ENCODE assay signal across 11 mouse cellular contexts in genomic region chr3:96704778-96705177, GRCm38 (mm10). TPM values are rescaled to one million over a fixed set of nuclear protein-coding genes. Genes with fewer than 3 reads are reported as not detected.
A peak's percentile ranks its signal among the peaks of the same experiment; 100 is the strongest.
DNase-seq lines count a peak whose midpoint lies in the region; ATAC-seq and TF ChIP-seq lines count a peak whose summit lies in the region.
"Had no signal": no experiment of that assay in that cellular context is flagged by ENCODE, and none has a peak within 500 bp of the region (broad histone marks: within the 10 kb centered on the region; RNA-seq: fewer than 3 reads in every experiment).

No protein-coding gene starts in this region.

- intact Hi-C loops in heart, postnatal 14 days (cut with DNase I), result loop anchor here (5.0 kb wide), 2 partner anchors 37 to 57 kb away; partner anchors contain the start of gene Itga10

- H3K9ac ChIP-seq in midbrain, postnatal 0 days (replicated peaks; ENCODE audit: low read length, poor library complexity, severe bottlenecking), result no peak overlapping the region
- H3K9ac ChIP-seq in midbrain, embryonic 16.5 days (ENCODE audit: low read depth, low read length), result no peak overlapping the region
- no peak overlapping the region for H3K9ac ChIP-seq in neural tube, embryonic 15.5 days (replicated peaks)
- H3K9ac ChIP-seq: embryonic facial prominence, embryonic 13.5 days; heart, embryonic 15.5 days; limb, embryonic 12.5 days had no signal

- no peak overlapping the region for H3K4me3 ChIP-seq in midbrain, postnatal 0 days (ENCODE audit: low read depth, low read length)
- H3K4me3 ChIP-seq in midbrain, embryonic 16.5 days (ENCODE audit: low read depth, low read length), result no peak overlapping the region
- no peak overlapping the region for H3K4me3 ChIP-seq in neural tube, embryonic 15.5 days (replicated peaks)
- H3K4me3 ChIP-seq: embryonic facial prominence, embryonic 13.5 days; heart, embryonic 15.5 days; limb, embryonic 12.5 days had no signal

- H3K4me2 ChIP-seq in midbrain, postnatal 0 days (ENCODE audit: low read depth, low read length, poor library complexity, severe bottlenecking), result no peak overlapping the region
- H3K4me2 ChIP-seq in midbrain, embryonic 16.5 days (ENCODE audit: low read length), result no peak overlapping the region
- H3K4me2 ChIP-seq in neural tube, embryonic 15.5 days, result no peak overlapping the region
- H3K4me2 ChIP-seq: embryonic facial prominence, embryonic 13.5 days; heart, embryonic 15.5 days; limb, embryonic 12.5 days had no signal

- peak; percentile 42 to 49 for DNase-seq in heart, postnatal 14 days
- no peak for DNase-seq in heart, adult 8-10 months (ENCODE audit: low spot score)
- DNase-seq in midbrain, postnatal 0 days (ENCODE audit: low spot score), result no peak
- DNase-seq in brain, adult 2 months (ENCODE audit: low read depth, low spot score), result peak; percentile 20
- DNase-seq in thymus, postnatal 14 days, result peak; percentile 63
- DNase-seq in right cerebral cortex, postnatal 14 days, result no peak

- no peak overlapping the region for H3K27ac ChIP-seq in midbrain, postnatal 0 days (ENCODE audit: low read depth, low read length)
- H3K27ac ChIP-seq in midbrain, embryonic 16.5 days (ENCODE audit: low read length), result no peak overlapping the region
- no peak overlapping the region for H3K27ac ChIP-seq in neural tube, embryonic 15.5 days (replicated peaks)
- H3K27ac ChIP-seq: embryonic facial prominence, embryonic 13.5 days; heart, embryonic 15.5 days; limb, embryonic 12.5 days had no signal

- H3K4me1 ChIP-seq in midbrain, postnatal 0 days (ENCODE audit: insufficient read depth, low read length), result peaks cover 6% of the 10 kb centered on the region; the same call in 1 of the 2 replicates
- H3K4me1 ChIP-seq in midbrain, embryonic 16.5 days (ENCODE audit: control insufficient read depth, insufficient read depth, low read length), result peaks cover 2% of the 10 kb centered on the region; the same call in 1 of the 2 replicates
- H3K4me1 ChIP-seq in neural tube, embryonic 15.5 days, result peaks cover 6% of the 10 kb centered on the region

- peaks cover 41% of the 10 kb centered on the region for H3K36me3 ChIP-seq in midbrain, postnatal 0 days (ENCODE audit: insufficient read depth, low read length)
- H3K36me3 ChIP-seq in midbrain, embryonic 16.5 days (ENCODE audit: control insufficient read depth, insufficient read depth, low read length), result peaks cover 6% of the 10 kb centered on the region
- H3K36me3 ChIP-seq in neural tube, embryonic 15.5 days, result peaks cover 41% of the 10 kb centered on the region

- peak; percentile 45 for TF ChIP-seq CTCF in midbrain, postnatal 0 days (IDR thresholded peaks at IDR 0.05)

- no peaks in the 10 kb centered on the region for H3K27me3 ChIP-seq in midbrain, postnatal 0 days (ENCODE audit: insufficient read depth, low read length)
- H3K27me3 ChIP-seq in midbrain, embryonic 16.5 days (ENCODE audit: control insufficient read depth, insufficient read depth, low read depth, low read length), result no peaks in the 10 kb centered on the region
- H3K27me3 ChIP-seq in neural tube, embryonic 15.5 days (replicated peaks), result no peaks in the 10 kb centered on the region
- H3K27me3 ChIP-seq: heart, embryonic 15.5 days had no signal

- WGBS in midbrain, postnatal 0 days, result 69% methylated on average over 11 of the region's 11 CpGs
- 67% methylated on average over 11 of the region's 11 CpGs for WGBS in midbrain, embryonic 16.5 days
- 71% methylated on average over 11 of the region's 11 CpGs for WGBS in neural tube, embryonic 15.5 days

- H3K9me3 ChIP-seq in midbrain, postnatal 0 days (ENCODE audit: low read length), result no peaks in the 10 kb centered on the region
- H3K9me3 ChIP-seq in midbrain, embryonic 16.5 days (replicated peaks; ENCODE audit: control insufficient read depth, low read length, poor library complexity, severe bottlenecking), result no peaks in the 10 kb centered on the region
- H3K9me3 ChIP-seq in neural tube, embryonic 15.5 days (replicated peaks), result no peaks in the 10 kb centered on the region
- H3K9me3 ChIP-seq: embryonic facial prominence, embryonic 13.5 days; heart, embryonic 15.5 days; limb, embryonic 12.5 days had no signal

- no peak for ATAC-seq in midbrain, postnatal 0 days (ENCODE audit: low FRiP score)
- ATAC-seq in midbrain, embryonic 16.5 days, result no peak
- no peak for ATAC-seq in neural tube, embryonic 15.5 days (ENCODE audit: low FRiP score)

RNA-seq across cellular contexts. Expression of gene Nudt17, which starts 3.6 kb away (rescaled TPM):
- total RNA-seq in heart, postnatal 14 days (2021), result 1 to 10 TPM; 2.1 to 2.2 TPM
- total RNA-seq in heart, adult 8-10 months (2022), result 1 to 10 TPM; 2.9 to 4.0 (median 3.2) TPM
- 6.5 and 11.9 TPM in 2 replicates for total RNA-seq in midbrain, postnatal 0 days (2014; rRNA removed)
- polyA plus RNA-seq in midbrain, postnatal 0 days (2015; fragmentation: Nextera tagmentation; extraction: Ambion mirVana), result 18.5 and 20.6 TPM in 2 replicates
- 16.0 and 17.2 TPM in 2 replicates for polyA plus RNA-seq in midbrain, embryonic 16.5 days (2015; fragmentation: Nextera tagmentation; extraction: Ambion mirVana)
- polyA plus RNA-seq in neural tube, embryonic 15.5 days (2015; fragmentation: Nextera tagmentation; extraction: Ambion mirVana), result 20.0 and 24.7 TPM in 2 replicates

RNA-seq across cellular contexts. Expression of gene Pias3, which starts 8.6 kb away (rescaled TPM):
- total RNA-seq in heart, postnatal 14 days (2021), result 10 to 100 TPM; 18.1 to 22.1 TPM
- 10 to 100 TPM; 12.6 to 15.1 (median 14.5) TPM for total RNA-seq in heart, adult 8-10 months (2022)
- 33.1 and 46.0 TPM in 2 replicates for total RNA-seq in midbrain, postnatal 0 days (2014; rRNA removed)
- polyA plus RNA-seq in midbrain, postnatal 0 days (2015; fragmentation: Nextera tagmentation; extraction: Ambion mirVana), result 44.2 and 49.7 TPM in 2 replicates
- polyA plus RNA-seq in midbrain, embryonic 16.5 days (2015; fragmentation: Nextera tagmentation; extraction: Ambion mirVana), result 38.7 and 41.6 TPM in 2 replicates
- 36.2 and 39.4 TPM in 2 replicates for polyA plus RNA-seq in neural tube, embryonic 15.5 days (2015; fragmentation: Nextera tagmentation; extraction: Ambion mirVana)

RNA-seq across cellular contexts. Expression of gene Polr3c, which starts 22.6 kb away (rescaled TPM):
- total RNA-seq in heart, postnatal 14 days (2021), result 10 to 100 TPM; 21.8 to 24.3 TPM
- total RNA-seq in heart, adult 8-10 months (2022), result 10 to 100 TPM; 22.8 to 25.7 (median 24.0) TPM
- 12.6 and 14.7 TPM in 2 replicates for total RNA-seq in midbrain, postnatal 0 days (2014; rRNA removed)
- 26.4 and 30.7 TPM in 2 replicates for polyA plus RNA-seq in midbrain, postnatal 0 days (2015; fragmentation: Nextera tagmentation; extraction: Ambion mirVana)
- polyA plus RNA-seq in midbrain, embryonic 16.5 days (2015; fragmentation: Nextera tagmentation; extraction: Ambion mirVana), result 33.3 and 34.0 TPM in 2 replicates
- polyA plus RNA-seq in neural tube, embryonic 15.5 days (2015; fragmentation: Nextera tagmentation; extraction: Ambion mirVana), result 31.5 and 35.7 TPM in 2 replicates

RNA-seq across cellular contexts. Expression of gene Rnf115, which starts 22.7 kb away (rescaled TPM):
- total RNA-seq in heart, postnatal 14 days (2021), result 10 to 100 TPM; 20.7 to 23.2 TPM
- total RNA-seq in heart, adult 8-10 months (2022), result 10 to 100 TPM; 21.5 to 32.5 (median 27.8) TPM
- total RNA-seq in midbrain, postnatal 0 days (2014; rRNA removed), result 59.6 and 63.4 TPM in 2 replicates
- polyA plus RNA-seq in midbrain, postnatal 0 days (2015; fragmentation: Nextera tagmentation; extraction: Ambion mirVana), result 71.8 and 76.5 TPM in 2 replicates
- 71.4 and 75.8 TPM in 2 replicates for polyA plus RNA-seq in midbrain, embryonic 16.5 days (2015; fragmentation: Nextera tagmentation; extraction: Ambion mirVana)
- polyA plus RNA-seq in neural tube, embryonic 15.5 days (2015; fragmentation: Nextera tagmentation; extraction: Ambion mirVana), result 76.7 and 77.9 TPM in 2 replicates

RNA-seq across cellular contexts. Expression of gene Ankrd35, which starts 34.8 kb away (rescaled TPM):
- total RNA-seq in heart, postnatal 14 days (2021), result under 1 TPM; 0.84 to 0.93 TPM
- 1 to 10 TPM in 3 of 4 experiments, under 1 TPM in 1; 0.57 to 2.1 (median 1.6) TPM for total RNA-seq in heart, adult 8-10 months (2022)
- total RNA-seq in midbrain, postnatal 0 days (2014; rRNA removed), result 4.9 and 8.5 TPM in 2 replicates
- 3.7 and 4.3 TPM in 2 replicates for polyA plus RNA-seq in midbrain, postnatal 0 days (2015; fragmentation: Nextera tagmentation; extraction: Ambion mirVana)
- 2.9 and 3.2 TPM in 2 replicates for polyA plus RNA-seq in midbrain, embryonic 16.5 days (2015; fragmentation: Nextera tagmentation; extraction: Ambion mirVana)
- 2.3 and 2.4 TPM in 2 replicates for polyA plus RNA-seq in neural tube, embryonic 15.5 days (2015; fragmentation: Nextera tagmentation; extraction: Ambion mirVana)

Comparison
In these comparisons a context has a peak if more than half of its experiments do, and no peak if none do; other contexts are left out.
1. DNase-seq: peak in heart, postnatal 14 days (2 of 2), brain, adult 2 months (single experiment) and thymus, postnatal 14 days (single experiment); none in heart, adult 8-10 months (single experiment), midbrain, postnatal 0 days (single experiment) and right cerebral cortex, postnatal 14 days (single experiment).